Mouse (Mus musculus) lung, embryonic 15.5 days (tissue): ENCODE measurements around the gene 1700016C15Rik. TPM values are rescaled to one million over a fixed set of nuclear protein-coding genes. Genes with fewer than 3 reads are reported as not detected.

Experiments used
- ATAC-seq: fragments of 200-750 bp; cut with Nextera tagmentation; 2 replicates; pipeline ENCODE4 v1.8.0; 2017; ENCODE audit warnings: moderate number of reproducible peaks, borderline replicate concordance; ENCODE audit not compliant: low FRiP score, low TSS enrichment; ENCODE audit errors: extremely low read depth
- H3K27ac ChIP-seq: fragments of 300-500 bp; sonication (generic); 2 replicates; pipeline ENCODE4 v1.5.1; 2015; ENCODE audit warnings: moderate library complexity, mild to moderate bottlenecking, inconsistent platforms
- H3K27me3 ChIP-seq: fragments of 300-500 bp; sonication (generic); 2 replicates; pipeline ENCODE4 v1.6.1; 2015; ENCODE audit warnings: inconsistent platforms
- H3K36me3 ChIP-seq: fragments of 300-500 bp; sonication (generic); 2 replicates; pipeline ENCODE4 v1.6.1; 2015; ENCODE audit warnings: inconsistent platforms
- H3K4me1 ChIP-seq: fragments of 300-500 bp; sonication (generic); 2 replicates; pipeline ENCODE4 v1.6.1; 2015; ENCODE audit warnings: inconsistent platforms
- H3K4me2 ChIP-seq: fragments of 300-500 bp; sonication (generic); 2 replicates; pipeline ENCODE4 v1.6.1; 2015; ENCODE audit warnings: inconsistent platforms, mild to moderate bottlenecking, moderate library complexity
- H3K4me3 ChIP-seq: fragments of 300-500 bp; sonication (generic); 2 replicates; pipeline ENCODE4 v1.5.1; 2015; ENCODE audit warnings: mild to moderate bottlenecking, inconsistent platforms
- H3K9ac ChIP-seq: fragments of 300-500 bp; sonication (generic); 2 replicates; pipeline ENCODE4 v1.6.1; 2015; ENCODE audit warnings: inconsistent platforms
- H3K9me3 ChIP-seq: fragments of 300-500 bp; sonication (generic); 2 replicates; pipeline ENCODE4 v1.6.1; 2016; ENCODE audit warnings: inconsistent platforms
- WGBS: fragments of 180-500 bp; shearing (Covaris S2); methylation state at CpG from one replicate; pipeline ENCODE4 v1.1.7; 2015; 5-methylcytosine and 5-hydroxymethylcytosine counted together
- polyA plus RNA-seq: library from polyadenylated mRNA; unstranded; fragments of >200 nt; fragmentation: Nextera tagmentation; extraction: Ambion mirVana; gene quantifications from 2 replicates; pipeline ENCODE4 v1.2.1, GENCODE M21; 2015

1700016C15Rik gene
- polyA plus RNA-seq, 1 experiment from 2014 or later: 0.74 TPM

- Histone ChIP-seq H3K9ac (no peak overlapping the region), H3K36me3 (no peaks in the 10 kb centered on the region), H3K9me3 (no peaks in the 10 kb centered on the region), H3K4me2 (no peak overlapping the region), H3K27me3 (no peaks in the 10 kb centered on the region), H3K4me3 (no peak overlapping the region), H3K27ac (no peak overlapping the region), H3K4me1 (no peaks in the 10 kb centered on the region)
- 67% methylated on average over 3 of the region's 3 CpGs for WGBS
- no peak for ATAC-seq
Measured at GRCm38 (mm10) chr1:177719029-177719427, 10.6 kb upstream of the 1700016C15Rik start.

GRCm38 (mm10) chr1:177723786-177724185 is 5.8 kb upstream of the 1700016C15Rik start:
- no peak for ATAC-seq
- H3K9me3 ChIP-seq: no peaks in the 10 kb centered on the region
- 61% methylated on average over 4 of the region's 4 CpGs for WGBS

GRCm38 (mm10) chr1:177726870-177727269 is 2.7 kb upstream of the 1700016C15Rik start:
- Histone ChIP-seq H3K36me3 (no peaks in the 10 kb centered on the region), H3K4me2 (no peak overlapping the region), H3K4me3 (no peak overlapping the region), H3K9ac (no peak overlapping the region), H3K4me1 (no peaks in the 10 kb centered on the region; the same call in 1 of the 2 replicates), H3K27ac (peak overlapping the region; percentile 60), H3K9me3 (no peaks in the 10 kb centered on the region), H3K27me3 (no peaks in the 10 kb centered on the region)
- WGBS: 31% methylated on average over 5 of the region's 5 CpGs
- no peak for ATAC-seq

More at GRCm38 (mm10) chr1:177723786-177724185, 5.8 kb upstream of the 1700016C15Rik start:
- Histone ChIP-seq H3K9ac (no peak overlapping the region), H3K4me3 (no peak overlapping the region), H3K27me3 (no peaks in the 10 kb centered on the region), H3K4me1 (no peaks in the 10 kb centered on the region; the same call in 1 of the 2 replicates), H3K4me2 (no peak overlapping the region), H3K27ac (no peak overlapping the region), H3K36me3 (no peaks in the 10 kb centered on the region)

GRCm38 (mm10) chr1:177727883-177728525 is 1.6 kb upstream of the 1700016C15Rik start:
- Histone ChIP-seq H3K9ac (no peak overlapping the region), H3K36me3 (no peaks in the 10 kb centered on the region), H3K4me3 (no peak overlapping the region), H3K4me1 (no peaks in the 10 kb centered on the region; the same call in 1 of the 2 replicates), H3K9me3 (no peaks in the 10 kb centered on the region), H3K27ac (peak overlapping the region; percentile 60), H3K4me2 (no peak overlapping the region), H3K27me3 (no peaks in the 10 kb centered on the region)
- no peak for ATAC-seq
- 74% methylated on average over 3 of the region's 3 CpGs for WGBS

GRCm38 (mm10) chr1:177731973-177732372 is 2.4 kb downstream of the 1700016C15Rik start:
- Histone ChIP-seq H3K27me3 (no peaks in the 10 kb centered on the region), H3K36me3 (no peaks in the 10 kb centered on the region), H3K4me2 (no peak overlapping the region), H3K9ac (no peak overlapping the region), H3K4me1 (no peaks in the 10 kb centered on the region), H3K4me3 (no peak overlapping the region), H3K27ac (no peak overlapping the region), H3K9me3 (no peaks in the 10 kb centered on the region)
- no peak for ATAC-seq
- 81% methylated on average over 3 of the region's 3 CpGs for WGBS

GRCm38 (mm10) chr1:177737505-177738105 is 8.0 kb downstream of the 1700016C15Rik start:
- Histone ChIP-seq H3K4me1 (no peaks in the 10 kb centered on the region), H3K4me2 (no peak overlapping the region), H3K9me3 (no peaks in the 10 kb centered on the region), H3K9ac (no peak overlapping the region), H3K27me3 (no peaks in the 10 kb centered on the region), H3K4me3 (no peak overlapping the region), H3K27ac (no peak overlapping the region), H3K36me3 (no peaks in the 10 kb centered on the region)
- 43% methylated on average over 6 of the region's 6 CpGs for WGBS
- no peak for ATAC-seq

GRCm38 (mm10) chr1:177740707-177741106 is 11.1 kb downstream of the 1700016C15Rik start:
- Histone ChIP-seq H3K4me3 (no peak overlapping the region), H3K27ac (no peak overlapping the region), H3K9ac (no peak overlapping the region), H3K36me3 (no peaks in the 10 kb centered on the region), H3K4me1 (no peaks in the 10 kb centered on the region), H3K9me3 (no peaks in the 10 kb centered on the region), H3K27me3 (no peaks in the 10 kb centered on the region), H3K4me2 (no peak overlapping the region)
- no peak for ATAC-seq
- 66% methylated on average over 1 of the region's 1 CpGs for WGBS

GRCm38 (mm10) chr1:177742119-177742518 is 12.5 kb downstream of the 1700016C15Rik start:
- no peak for ATAC-seq
- H3K9me3 ChIP-seq: no peaks in the 10 kb centered on the region

GRCm38 (mm10) chr1:177744521-177745325 is 15.1 kb downstream of the 1700016C15Rik start:
- 74% methylated on average over 7 of the region's 7 CpGs for WGBS
- no peak overlapping the region for H3K9ac ChIP-seq
- ATAC-seq: no peak

More at GRCm38 (mm10) chr1:177742119-177742518, 12.5 kb downstream of the 1700016C15Rik start:
- Histone ChIP-seq H3K4me2 (no peak overlapping the region), H3K27me3 (no peaks in the 10 kb centered on the region), H3K4me1 (no peaks in the 10 kb centered on the region), H3K4me3 (no peak overlapping the region), H3K36me3 (no peaks in the 10 kb centered on the region), H3K27ac (no peak overlapping the region), H3K9ac (no peak overlapping the region)
- 68% methylated on average over 1 of the region's 1 CpGs for WGBS

GRCm38 (mm10) chr1:177747869-177748540 is 18.4 kb downstream of the 1700016C15Rik start:
- peaks cover 22% of the 10 kb centered on the region for H3K9me3 ChIP-seq
- no peak overlapping the region for H3K4me2 ChIP-seq
- H3K4me1 ChIP-seq: no peaks in the 10 kb centered on the region
- H3K27ac ChIP-seq: no peak overlapping the region
- no peak overlapping the region for H3K4me3 ChIP-seq
- WGBS: 91% methylated on average over 6 of the region's 6 CpGs
- H3K27me3 ChIP-seq: no peaks in the 10 kb centered on the region
- no peak for ATAC-seq
- H3K9ac ChIP-seq: no peak overlapping the region
- no peaks in the 10 kb centered on the region for H3K36me3 ChIP-seq

More at GRCm38 (mm10) chr1:177744521-177745325, 15.1 kb downstream of the 1700016C15Rik start:
- Histone ChIP-seq H3K4me1 (no peaks in the 10 kb centered on the region), H3K4me3 (no peak overlapping the region), H3K27me3 (no peaks in the 10 kb centered on the region), H3K36me3 (no peaks in the 10 kb centered on the region), H3K9me3 (0 out of 2 replicates have a peak, but pooled peaks cover 7% of the 10 kb centered on the region), H3K27ac (no peak overlapping the region), H3K4me2 (no peak overlapping the region)

- Histone ChIP-seq H3K4me2 (no peak overlapping the region), H3K36me3 (no peaks in the 10 kb centered on the region), H3K9ac (no peak overlapping the region), H3K27ac (no peak overlapping the region), H3K27me3 (no peaks in the 10 kb centered on the region), H3K9me3 (peaks cover 22% of the 10 kb centered on the region), H3K4me3 (no peak overlapping the region), H3K4me1 (no peaks in the 10 kb centered on the region)
- ATAC-seq: no peak
- WGBS: 54% methylated on average over 1 of the region's 1 CpGs
Measured at GRCm38 (mm10) chr1:177753496-177753895, 23.9 kb downstream of the 1700016C15Rik start.
